Mouse (Mus musculus) stomach, postnatal 0 days (tissue): ENCODE data around the gene Dnaja3. TPM values are rescaled to one million over a fixed set of nuclear protein-coding genes. Genes with fewer than 3 reads are reported as not detected.
A peak's percentile ranks its signal among the peaks of the same experiment; 100 is the strongest.
"Not testable (repeated sequence)": the region's sequence is repeated elsewhere in the genome, so short reads cannot be mapped to it uniquely, and the experiment has no call there.

Experiments
- ATAC-seq: fragments of 200-750 bp; cut with Nextera tagmentation; 2 replicates; pipeline ENCODE4 v1.8.0; 2017; ENCODE audit not compliant: low FRiP score, low TSS enrichment
- DNase-seq: peaks from one replicate; pipeline ENCODE4 v3.0.0-alpha.2; 2016; ENCODE audit warnings: low spot score
- H3K27ac ChIP-seq: fragments of 300-500 bp; sonication (generic); replicated peaks from 2 replicates; pipeline ENCODE4 v1.5.1; 2014; ENCODE audit warnings: mild to moderate bottlenecking, control low read depth
- H3K27me3 ChIP-seq: fragments of 300-500 bp; sonication (generic); 2 replicates; pipeline ENCODE4 v1.6.1; 2014; ENCODE audit warnings: low read length; ENCODE audit not compliant: control insufficient read depth, insufficient read depth
- H3K36me3 ChIP-seq: fragments of 300-500 bp; sonication (generic); 2 replicates; pipeline ENCODE4 v1.6.1; 2014; ENCODE audit warnings: low read length, mixed read lengths; ENCODE audit not compliant: control insufficient read depth, insufficient read depth
- H3K4me1 ChIP-seq: fragments of 300-500 bp; sonication (generic); replicated peaks from 2 replicates; pipeline ENCODE4 v1.6.1; 2014; ENCODE audit warnings: antibody characterized with exemption; ENCODE audit not compliant: control insufficient read depth, insufficient read depth
- H3K4me2 ChIP-seq: fragments of 300-500 bp; sonication (generic); replicated peaks from 2 replicates; pipeline ENCODE4 v1.6.1; 2014; ENCODE audit warnings: low read depth, mild to moderate bottlenecking, control low read depth, moderate library complexity
- H3K4me3 ChIP-seq: fragments of 300-500 bp; sonication (generic); 2 replicates; pipeline ENCODE4 v1.5.1; 2014; ENCODE audit warnings: low read depth, low read length, control low read depth
- H3K9ac ChIP-seq: fragments of 300-500 bp; sonication (generic); 2 replicates; pipeline ENCODE4 v1.6.1; 2014; ENCODE audit warnings: mild to moderate bottlenecking, low read length, control low read depth, mixed read lengths
- H3K9me3 ChIP-seq: fragments of 300-500 bp; sonication (generic); 2 replicates; pipeline ENCODE4 v1.6.1; 2016; ENCODE audit warnings: low read length; ENCODE audit not compliant: control insufficient read depth
- CTCF ChIP-seq: IDR thresholded peaks from 2 replicates; pipeline ENCODE4 v1.5.1; 2016; ENCODE audit warnings: antibody characterized with exemption, low read depth, mild to moderate bottlenecking, moderate library complexity
- EP300 ChIP-seq: optimal IDR thresholded peaks from 2 replicates; pipeline ENCODE3; 2016; ENCODE audit warnings: antibody characterized with exemption
- WGBS: fragments of 180-500 bp; shearing (Covaris S2); extraction: QIAGEN DNeasy Blood & Tissue Kit; methylation state at CpG from one replicate; pipeline ENCODE4 v1.1.7; 2014; 5-methylcytosine and 5-hydroxymethylcytosine counted together
- polyA plus RNA-seq: library from polyadenylated mRNA; unstranded; fragments of >200 nt; fragmentation: Nextera tagmentation; extraction: Ambion mirVana; gene quantifications from 2 replicates; pipeline ENCODE4 v1.2.1, GENCODE M21; 2015

Dnaja3 gene
- polyA plus RNA-seq, 1 experiment from 2014 or later: 47.0 TPM

DNA sequence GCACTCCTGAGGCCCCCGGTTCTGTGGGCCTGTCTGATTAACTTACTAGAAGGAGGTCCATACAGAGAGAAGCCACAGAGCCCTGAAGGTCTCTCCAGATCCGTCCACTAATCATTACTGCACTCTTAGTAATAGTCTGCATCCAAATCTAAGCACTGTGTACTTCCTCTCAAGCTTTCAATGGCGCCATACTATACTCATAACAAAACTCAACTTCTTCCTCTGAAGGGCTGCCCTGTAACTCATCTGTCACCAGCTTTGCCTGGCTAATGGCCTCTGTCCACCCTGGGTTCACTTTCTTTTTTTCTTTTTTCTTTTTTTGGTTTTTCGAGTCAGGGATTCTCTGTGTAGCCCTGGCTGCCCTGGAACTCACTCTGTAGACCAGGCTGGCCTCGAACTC lies 38.3 kb downstream of the Dnaja3 start:
- TF ChIP-seq EP300: no peak

DNA sequence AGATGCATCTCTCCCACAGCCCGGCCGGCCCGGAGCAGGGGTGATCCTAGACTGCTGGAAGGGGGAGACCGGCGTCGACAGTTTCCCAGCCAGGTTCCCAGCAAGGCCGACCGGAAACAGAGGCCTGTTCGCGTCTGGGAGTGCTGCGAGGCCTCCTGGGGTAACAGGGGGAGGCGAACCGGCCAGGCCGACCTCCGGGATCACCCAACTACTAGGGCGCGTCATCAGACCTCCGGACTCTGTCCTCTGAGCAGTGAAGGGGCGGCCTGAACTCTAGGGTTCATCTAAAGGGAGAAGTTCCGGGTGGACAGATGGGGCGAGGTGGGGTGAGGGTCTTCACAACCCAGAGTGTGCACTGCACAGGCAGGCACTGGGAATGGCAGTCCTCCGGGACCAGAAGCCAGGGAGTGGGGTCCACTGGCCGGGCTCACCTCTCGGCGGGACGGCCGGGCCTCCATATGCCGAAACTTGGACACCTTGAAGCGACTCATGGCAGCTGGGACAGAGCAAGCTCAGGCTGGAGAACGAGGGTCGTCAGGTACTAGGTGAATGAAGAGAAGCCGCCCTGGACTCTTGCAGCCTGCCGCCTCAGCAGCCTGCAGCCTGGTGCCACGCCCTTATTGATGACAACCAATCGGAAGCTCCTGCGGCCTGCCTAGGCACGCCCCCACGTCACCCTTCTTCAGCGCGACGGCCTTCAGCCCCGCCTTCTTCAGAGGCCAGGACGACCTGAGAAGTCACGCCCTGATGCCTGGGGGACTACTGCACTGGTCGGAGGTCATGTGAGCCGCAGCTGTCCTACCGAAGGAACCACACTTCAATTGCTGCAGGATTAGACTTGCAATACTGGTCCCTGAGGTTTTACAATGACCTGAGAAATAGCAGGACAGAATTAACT lies 39.6 kb downstream of the Dnaja3 start, which contains the start of gene Coro7:
Gene Coro7 (minus strand): TSS at position 657 of the 898 bp plus-strand sequence.
- H3K4me3 ChIP-seq: peak within 1 kb of the TSS; percentile 68
- H3K4me1 ChIP-seq: 0 out of 2 replicates have a peak, but pooled peaks cover 4% of the 10 kb centered on the region
- H3K27me3 ChIP-seq: no peaks in the 10 kb centered on the region
- H3K4me2 ChIP-seq: peak within 1 kb of the TSS; percentile 98
- ATAC-seq (peak; percentile 91), DNase-seq (peak; percentile 93)
- WGBS: 1% methylated on average over 47 of the region's 47 CpGs
- TF ChIP-seq EP300 (no peak), CTCF (no peak)
- H3K27ac ChIP-seq: peak within 1 kb of the TSS; percentile 56; the same call in 1 of the 2 replicates
- H3K9me3 ChIP-seq: no peaks in the 10 kb centered on the region
- H3K36me3 ChIP-seq: 0 out of 2 replicates have a peak, but pooled peaks cover 4% of the 10 kb centered on the region
- H3K9ac ChIP-seq: peak within 1 kb of the TSS; percentile 73

More for the DNA sequence above, 38.3 kb downstream of the Dnaja3 start:
- 0 out of 2 replicates have a peak, but pooled peaks cover 4% of the 10 kb centered on the region for H3K36me3 ChIP-seq
- H3K9ac ChIP-seq: no peak overlapping the region
- H3K27ac ChIP-seq: no peak overlapping the region
- ATAC-seq (no peak), DNase-seq (no peak)
- 0 out of 2 replicates have a peak, but pooled peaks cover 4% of the 10 kb centered on the region for H3K4me1 ChIP-seq
- H3K4me3 ChIP-seq: no peak overlapping the region
- H3K9me3 ChIP-seq: no peaks in the 10 kb centered on the region
- WGBS: 74% methylated on average over 5 of the region's 5 CpGs
- no peak overlapping the region for H3K4me2 ChIP-seq
- H3K27me3 ChIP-seq: no peaks in the 10 kb centered on the region

DNA sequence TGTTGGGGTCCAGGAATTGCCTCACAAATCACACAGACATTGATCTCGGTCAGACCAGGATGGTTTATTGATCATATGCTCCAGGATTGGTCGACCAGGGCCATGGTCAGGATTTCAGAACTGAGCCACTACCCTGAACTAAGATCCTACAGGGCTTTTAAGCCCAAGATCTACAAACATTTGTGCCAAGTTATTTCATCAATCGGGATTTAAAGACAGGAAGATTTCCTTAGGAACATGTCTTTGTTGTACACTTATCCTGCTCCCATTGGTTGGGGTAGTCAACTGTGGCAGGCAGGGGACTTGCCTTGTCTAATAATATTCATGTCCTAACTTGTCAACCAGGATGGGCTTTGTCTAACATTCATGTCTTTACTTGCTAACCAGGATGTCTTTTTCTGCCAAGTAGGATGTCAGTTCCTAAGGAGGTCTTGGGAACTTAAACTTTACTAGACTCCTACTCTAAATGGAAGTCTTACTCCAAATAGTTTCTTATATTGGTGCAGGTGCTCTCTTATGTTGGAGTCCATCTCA lies 41.2 kb downstream of the Dnaja3 start:
- not testable (repeated sequence) for H3K4me1 ChIP-seq, ATAC-seq, H3K4me2 ChIP-seq, H3K36me3 ChIP-seq, DNase-seq, H3K27me3 ChIP-seq, H3K27ac ChIP-seq, H3K4me3 ChIP-seq, H3K9ac ChIP-seq, H3K9me3 ChIP-seq
- WGBS: 68% methylated on average over 3 of the region's 3 CpGs

DNA sequence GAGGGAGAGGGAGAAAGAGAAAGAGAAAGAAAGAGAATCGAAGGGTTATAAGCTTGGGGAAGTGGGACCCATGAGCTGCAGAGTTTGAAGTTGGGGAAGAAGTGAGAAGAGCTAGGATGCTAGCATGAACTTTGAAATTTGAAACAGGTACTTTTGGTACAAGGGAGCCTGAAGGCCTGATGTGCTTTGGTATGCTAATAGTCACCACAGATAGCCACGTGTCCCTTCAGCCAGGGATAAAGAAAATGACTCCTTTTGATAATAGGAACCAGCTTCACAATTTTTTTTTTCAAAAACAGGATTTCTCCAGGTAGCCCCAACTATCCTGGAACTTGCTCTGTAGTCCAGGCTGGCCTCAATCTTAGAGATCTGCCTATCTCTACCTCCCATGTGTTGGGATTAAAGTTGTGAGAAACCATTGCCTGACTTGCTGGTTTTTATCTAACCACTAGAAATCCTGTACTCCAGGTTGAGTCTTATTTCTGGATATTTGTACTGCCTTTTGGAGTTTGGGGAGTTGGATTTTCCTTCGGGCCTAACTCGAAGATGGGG lies 42.9 kb downstream of the Dnaja3 start:
- Histone ChIP-seq H3K4me1 (0 out of 2 replicates have a peak, but pooled peaks cover 4% of the 10 kb centered on the region), H3K9me3 (no peaks in the 10 kb centered on the region), H3K36me3 (peaks cover 1% of the 10 kb centered on the region; the same call in 1 of the 2 replicates), H3K9ac (no peak overlapping the region), H3K4me3 (no peak overlapping the region), H3K4me2 (no peak overlapping the region; the same call in 1 of the 2 replicates), H3K27ac (peak overlapping the region; percentile 76; the same call in 1 of the 2 replicates), H3K27me3 (no peaks in the 10 kb centered on the region)
- ATAC-seq: no peak
- TF ChIP-seq CTCF (no peak), EP300 (no peak)
- no peak for DNase-seq
- WGBS: 81% methylated on average over 4 of the region's 4 CpGs

DNA sequence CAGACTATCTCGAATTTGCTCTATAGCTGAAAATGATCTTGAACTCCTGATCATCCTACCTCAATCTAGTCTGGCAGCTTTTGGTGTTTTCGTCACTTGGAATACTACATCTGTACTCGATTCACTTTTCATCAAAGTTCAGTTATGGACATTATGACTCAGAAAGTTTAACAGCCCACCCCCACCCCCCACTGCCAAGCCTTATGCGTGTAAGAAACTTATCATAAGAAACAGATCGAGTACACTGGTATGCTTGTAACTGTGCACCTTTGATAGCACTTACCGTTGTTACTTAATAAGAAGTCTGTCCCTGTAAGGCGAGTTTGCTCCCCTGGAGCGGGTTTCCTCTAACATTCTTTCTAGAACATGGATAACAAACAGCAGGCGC lies 43.4 kb downstream of the Dnaja3 start:
- Histone ChIP-seq H3K36me3 (peaks cover 3% of the 10 kb centered on the region; the same call in 1 of the 2 replicates), H3K27ac (peak overlapping the region; percentile 76), H3K9me3 (no peaks in the 10 kb centered on the region), H3K4me2 (peak overlapping the region; percentile 91), H3K4me1 (0 out of 2 replicates have a peak, but pooled peaks cover 4% of the 10 kb centered on the region), H3K4me3 (peak overlapping the region; percentile 76), H3K9ac (peak overlapping the region; percentile 85; the same call in 1 of the 2 replicates), H3K27me3 (no peaks in the 10 kb centered on the region)
- 19% methylated on average over 9 of the region's 9 CpGs for WGBS
- no peak for DNase-seq
- no peak for TF ChIP-seq EP300
- TF ChIP-seq CTCF: no peak
- ATAC-seq: no peak
